Mouse (Mus musculus) liver, postnatal 0 days (tissue): Measurements from ENCODE around the gene Tead3. TPM values are rescaled to one million over a fixed set of nuclear protein-coding genes. Genes with fewer than 3 reads are reported as not detected.

Source experiments
- ATAC-seq: fragments of 200-750 bp; cut with Nextera tagmentation; 2 replicates; pipeline ENCODE4 v1.8.0; 2017; ENCODE audit warnings: mild to moderate bottlenecking, moderate library complexity
- DNase-seq: peaks from one replicate; pipeline ENCODE4 v3.0.0-alpha.2; 2016
- H3K27ac ChIP-seq: fragments of 300-500 bp; sonication (generic); 2 replicates; pipeline ENCODE4 v1.5.1; 2014; ENCODE audit warnings: antibody characterized with exemption, moderate library complexity, mild to moderate bottlenecking, low read depth
- H3K27me3 ChIP-seq: fragments of 300-500 bp; sonication (generic); 2 replicates; pipeline ENCODE4 v1.6.1; 2014; ENCODE audit warnings: low read length, control low read depth, mixed read lengths; ENCODE audit not compliant: insufficient read depth
- H3K36me3 ChIP-seq: fragments of 300-500 bp; sonication (generic); replicated peaks from 2 replicates; pipeline ENCODE4 v1.6.1; 2014; ENCODE audit warnings: mild to moderate bottlenecking, control low read depth, low read length, moderate library complexity, mixed read lengths; ENCODE audit not compliant: insufficient read depth
- H3K4me1 ChIP-seq: fragments of 300-500 bp; sonication (generic); 2 replicates; pipeline ENCODE4 v1.6.1; 2014; ENCODE audit warnings: antibody characterized with exemption, mild to moderate bottlenecking, control low read depth; ENCODE audit not compliant: insufficient read depth
- H3K4me2 ChIP-seq: fragments of 300-500 bp; sonication (generic); 2 replicates; pipeline ENCODE4 v1.6.1; 2014; ENCODE audit warnings: low read depth, mild to moderate bottlenecking, low read length, moderate library complexity, mixed read lengths
- H3K4me3 ChIP-seq: fragments of 300-500 bp; sonication (generic); 2 replicates; pipeline ENCODE4 v1.5.1; 2014; ENCODE audit warnings: low read depth, low read length
- H3K9ac ChIP-seq: fragments of 300-500 bp; sonication (generic); replicated peaks from 2 replicates; pipeline ENCODE4 v1.6.1; 2014; ENCODE audit warnings: mild to moderate bottlenecking, moderate library complexity
- H3K9me3 ChIP-seq: fragments of 300-500 bp; sonication (generic); 2 replicates; pipeline ENCODE4 v1.6.1; 2016; ENCODE audit warnings: mild to moderate bottlenecking, control low read depth, low read length, mixed read lengths
- CTCF ChIP-seq: sonication (generic); IDR thresholded peaks from 2 replicates; pipeline ENCODE4 v1.5.1; 2016; ENCODE audit warnings: antibody characterized with exemption, low read depth
- EP300 ChIP-seq: IDR thresholded peaks from 2 replicates; pipeline ENCODE4 v1.6.1; 2016; ENCODE audit warnings: antibody characterized with exemption, low read depth, mild to moderate bottlenecking
- WGBS: fragments of 180-500 bp; shearing (Covaris S2); extraction: QIAGEN DNeasy Blood & Tissue Kit; methylation state at CpG from one replicate; pipeline ENCODE4 v1.1.7; 2014; ENCODE audit not compliant: insufficient replicate concordance; 5-methylcytosine and 5-hydroxymethylcytosine counted together
- polyA plus RNA-seq: library from polyadenylated mRNA; unstranded; fragments of >200 nt; fragmentation: Nextera tagmentation; extraction: Ambion mirVana; gene quantifications from 2 replicates; pipeline ENCODE4 v1.2.1, GENCODE M21; 2015

Tead3 gene
- polyA plus RNA-seq, 1 experiment from 2014 or later: 0.79 TPM

GRCm38 (mm10) chr17:28298888-28299287, 51.7 kb downstream of the Tead3 start:
- Histone ChIP-seq H3K4me1 (peaks cover 3% of the 10 kb centered on the region; the same call in 1 of the 2 replicates), H3K4me3 (no peak overlapping the region), H3K9ac (no peak overlapping the region), H3K9me3 (no peaks in the 10 kb centered on the region), H3K36me3 (peaks cover 14% of the 10 kb centered on the region), H3K4me2 (no peak overlapping the region), H3K27me3 (no peaks in the 10 kb centered on the region), H3K27ac (no peak overlapping the region)
- DNase-seq (no peak), ATAC-seq (no peak)
- TF ChIP-seq EP300 (no peak), CTCF (no peak)
- WGBS: 91% methylated on average over 17 of the region's 17 CpGs

GRCm38 (mm10) chr17:28294449-28295333, 55.9 kb downstream of the Tead3 start:
- TF ChIP-seq EP300: no peak
- no peak for TF ChIP-seq CTCF
- H3K4me1 ChIP-seq: peaks cover 15% of the 10 kb centered on the region
- no peak overlapping the region for H3K27ac ChIP-seq
- H3K9ac ChIP-seq: no peak overlapping the region
- H3K4me2 ChIP-seq: no peak overlapping the region
- H3K36me3 ChIP-seq: peaks cover 17% of the 10 kb centered on the region
- H3K9me3 ChIP-seq: 0 out of 2 replicates have a peak, but pooled peaks cover 2% of the 10 kb centered on the region
- H3K27me3 ChIP-seq: no peaks in the 10 kb centered on the region
- 52% methylated on average over 17 of the region's 17 CpGs for WGBS
- no peak for DNase-seq
- ATAC-seq: no peak
- H3K4me3 ChIP-seq: no peak overlapping the region

- no peak overlapping the region for H3K27ac ChIP-seq
- no peak for DNase-seq
- H3K9ac ChIP-seq: no peak overlapping the region
- H3K9me3 ChIP-seq: 0 out of 2 replicates have a peak, but pooled peaks cover 2% of the 10 kb centered on the region
- H3K4me3 ChIP-seq: no peak overlapping the region
- peaks cover 15% of the 10 kb centered on the region for H3K4me1 ChIP-seq
- no peak for ATAC-seq
- no peaks in the 10 kb centered on the region for H3K27me3 ChIP-seq
- H3K36me3 ChIP-seq: peaks cover 10% of the 10 kb centered on the region
- H3K4me2 ChIP-seq: no peak overlapping the region
- WGBS: 63% methylated on average over 4 of the region's 4 CpGs
- no peak for TF ChIP-seq CTCF
- TF ChIP-seq EP300: no peak
Measured at GRCm38 (mm10) chr17:28293716-28294115, 56.9 kb downstream of the Tead3 start.

GRCm38 (mm10) chr17:28291346-28291745, 59.3 kb downstream of the Tead3 start:
- Histone ChIP-seq H3K36me3 (peaks cover 3% of the 10 kb centered on the region), H3K27me3 (no peaks in the 10 kb centered on the region), H3K9me3 (0 out of 2 replicates have a peak, but pooled peaks cover 2% of the 10 kb centered on the region), H3K27ac (no peak overlapping the region; the same call in 1 of the 2 replicates), H3K9ac (no peak overlapping the region), H3K4me3 (no peak overlapping the region), H3K4me2 (no peak overlapping the region), H3K4me1 (peaks cover 21% of the 10 kb centered on the region)
- no peak for TF ChIP-seq EP300
- TF ChIP-seq CTCF: no peak
- ATAC-seq: no peak
- 42% methylated on average over 7 of the region's 7 CpGs for WGBS
- DNase-seq: no peak

- H3K9me3 ChIP-seq: 0 out of 2 replicates have a peak, but pooled peaks cover 2% of the 10 kb centered on the region
- 43% methylated on average over 11 of the region's 11 CpGs for WGBS
- ATAC-seq: peak; percentile 49
- no peak for DNase-seq
- peak overlapping the region; percentile 74 for H3K27ac ChIP-seq
- H3K4me1 ChIP-seq: peaks cover 23% of the 10 kb centered on the region
- no peak overlapping the region for H3K4me2 ChIP-seq
- no peak overlapping the region for H3K4me3 ChIP-seq
- H3K9ac ChIP-seq: no peak overlapping the region
- H3K36me3 ChIP-seq: peaks cover 3% of the 10 kb centered on the region; the same call in 1 of the 2 replicates
- no peak for TF ChIP-seq CTCF
- TF ChIP-seq EP300: no peak
- no peaks in the 10 kb centered on the region for H3K27me3 ChIP-seq
Measured at GRCm38 (mm10) chr17:28290671-28291070, 59.9 kb downstream of the Tead3 start.

- peaks cover 3% of the 10 kb centered on the region; the same call in 1 of the 2 replicates for H3K36me3 ChIP-seq
- H3K4me2 ChIP-seq: no peak overlapping the region
- WGBS: 63% methylated on average over 3 of the region's 3 CpGs
- peak overlapping the region; percentile 74 for H3K27ac ChIP-seq
- peaks cover 23% of the 10 kb centered on the region for H3K4me1 ChIP-seq
- ATAC-seq: peak; percentile 84
- DNase-seq: peak; percentile 87
- H3K9ac ChIP-seq: no peak overlapping the region
- TF ChIP-seq CTCF (no peak), EP300 (no peak)
- H3K4me3 ChIP-seq: no peak overlapping the region
- H3K9me3 ChIP-seq: 0 out of 2 replicates have a peak, but pooled peaks cover 2% of the 10 kb centered on the region
- no peaks in the 10 kb centered on the region for H3K27me3 ChIP-seq
Measured at GRCm38 (mm10) chr17:28290262-28290661, 60.4 kb downstream of the Tead3 start.
